Mouse (Mus musculus) heart, adult 18-20 months (tissue): ENCODE results near the gene Dad1. TPM values are rescaled to one million over a fixed set of nuclear protein-coding genes. Genes with fewer than 3 reads are reported as not detected.

ENCODE experiments used
- DNase-seq, 2 experiments: peaks; one replicate each; pipeline ENCODE4 v3.0.0; 2021 to 2022; ENCODE audit warnings: mixed read lengths in 1 of 2
- total RNA-seq, 2 experiments: library from RNA; stranded (reverse); gene quantifications; 2 replicates each; pipeline ENCODE4 v1.2.3; 2021

Gene Dad1
- total RNA-seq, 2 experiments from 2014 or later = 107 to 112 TPM

- no peak for DNase-seq
These were observed 47.6 kb downstream of the Dad1 start for GRCm38 (mm10) chr14:54206309-54206708.

- DNase-seq = no peak
These were observed 48.0 kb downstream of the Dad1 start for GRCm38 (mm10) chr14:54205904-54206303.

DNA sequence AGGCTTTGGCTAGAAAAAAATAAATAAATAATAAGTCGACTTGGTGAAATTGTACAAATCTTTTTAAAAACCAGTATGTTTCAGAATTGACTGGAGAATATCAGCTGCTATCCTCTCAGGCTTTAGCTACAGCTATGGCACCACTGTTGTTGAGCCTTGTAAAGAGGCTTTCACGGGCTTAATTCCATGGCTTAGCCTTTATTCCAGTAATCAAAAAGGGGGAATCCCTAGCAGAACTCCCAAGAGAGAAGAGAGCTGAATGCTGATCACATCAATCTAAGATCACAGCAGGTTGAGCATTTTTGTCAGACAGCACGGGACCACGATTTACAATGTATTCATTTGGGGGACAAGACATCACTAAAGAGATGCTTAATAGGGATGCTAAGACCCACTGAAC, 49.1 kb downstream of the Dad1 start:
- no peak for DNase-seq

DNA sequence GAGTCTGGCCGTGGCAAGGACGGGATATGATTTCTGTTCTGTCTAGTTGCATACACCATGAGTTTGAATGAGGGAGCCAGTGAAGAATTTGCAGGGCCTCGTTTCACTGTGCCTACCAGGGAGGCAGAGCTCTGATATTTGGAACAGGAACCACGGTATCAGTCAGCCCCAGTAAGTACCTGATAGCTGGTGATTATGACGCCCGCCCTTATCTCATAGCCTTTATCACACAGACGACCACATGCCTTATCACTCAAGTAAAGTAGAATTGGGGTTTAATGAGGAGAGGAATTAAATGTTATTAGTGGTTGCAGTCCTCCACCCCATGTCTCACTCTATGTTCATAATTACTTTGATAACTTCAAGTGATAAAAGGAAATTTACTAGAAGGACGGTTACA, 49.6 kb downstream of the Dad1 start:
- DNase-seq = no peak

DNA sequence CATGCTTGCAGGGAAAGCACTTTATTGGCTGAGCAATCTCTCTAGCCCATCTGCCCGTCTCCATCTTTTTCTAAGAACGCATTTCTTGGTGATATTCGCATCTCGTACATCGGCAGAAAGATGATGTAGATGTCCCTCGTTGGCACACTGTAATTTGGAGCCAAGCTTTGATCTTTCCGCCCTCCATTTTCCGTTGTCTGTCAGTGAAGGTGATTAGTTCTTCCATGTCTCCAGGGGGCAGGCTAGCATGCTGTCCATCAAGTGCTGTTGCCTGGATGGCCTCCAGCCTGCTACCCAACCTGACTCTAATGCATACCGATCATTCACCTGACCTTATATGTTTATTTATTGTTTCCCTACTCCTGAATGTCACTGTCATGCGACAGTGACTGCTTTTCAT, 50.1 kb downstream of the Dad1 start:
- no peak for DNase-seq

GRCm38 (mm10) chr14:54203207-54203606, 50.7 kb downstream of the Dad1 start:
- no peak for DNase-seq

DNA sequence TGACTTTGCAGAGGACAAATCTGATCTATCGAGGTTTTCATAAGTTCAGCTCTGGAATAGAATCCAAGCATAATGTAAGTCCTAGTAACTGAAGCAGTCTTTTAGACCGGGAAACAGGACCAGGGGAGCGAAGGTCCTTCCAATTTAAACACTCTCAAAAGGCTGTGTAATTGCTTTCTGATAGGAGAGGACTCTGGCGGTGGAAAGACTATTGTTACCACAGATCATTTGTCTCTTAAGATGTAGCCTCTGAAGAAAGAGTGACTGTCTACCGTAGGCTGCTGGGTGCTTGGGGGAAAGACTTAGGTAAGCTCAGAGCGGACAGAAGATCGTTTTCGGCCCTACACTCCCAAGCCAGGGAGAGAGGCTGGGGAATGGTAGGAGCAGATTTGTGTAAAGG, 53.5 kb downstream of the Dad1 start:
- no peak for DNase-seq

DNA sequence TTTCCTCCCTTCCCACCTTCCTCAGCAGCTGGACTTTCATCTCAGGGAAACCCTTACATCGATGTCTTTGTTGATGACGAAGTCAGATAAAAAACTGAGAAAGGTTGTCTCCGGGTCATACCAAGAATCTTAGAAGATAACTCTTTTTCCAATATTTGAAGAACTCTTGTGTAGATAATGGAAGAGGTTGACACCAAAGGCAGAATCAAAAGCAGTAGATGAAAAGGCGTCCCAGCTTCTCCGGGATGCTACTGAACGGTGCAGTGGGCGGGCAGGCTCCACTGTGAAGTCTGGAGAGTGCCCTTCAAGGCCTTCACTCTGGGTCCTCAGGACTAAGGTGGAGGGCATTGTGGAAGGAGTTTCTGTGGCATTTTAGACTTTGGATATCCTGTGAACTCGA, 54.2 kb downstream of the Dad1 start:
- no peak for DNase-seq

DNA sequence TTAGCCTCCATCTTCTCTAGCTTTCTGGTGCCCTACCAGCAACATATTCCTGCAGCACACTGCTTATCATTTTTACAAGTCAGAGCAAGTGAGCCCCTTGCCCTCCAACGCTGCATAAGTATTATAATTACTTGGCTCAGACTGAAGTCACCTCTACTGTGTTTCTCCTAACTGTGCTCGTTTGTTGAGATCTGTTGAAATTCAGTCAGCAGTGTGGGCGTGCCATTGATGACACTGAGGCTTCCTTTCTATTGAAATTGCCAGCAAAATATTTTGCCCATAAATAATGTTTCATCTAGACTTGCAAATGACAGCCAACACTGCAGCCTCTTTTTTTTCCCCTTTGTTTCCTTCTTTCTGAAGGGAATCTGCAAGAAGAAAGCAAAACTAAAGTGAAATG, 56.2 kb downstream of the Dad1 start:
- no peak for DNase-seq

DNA sequence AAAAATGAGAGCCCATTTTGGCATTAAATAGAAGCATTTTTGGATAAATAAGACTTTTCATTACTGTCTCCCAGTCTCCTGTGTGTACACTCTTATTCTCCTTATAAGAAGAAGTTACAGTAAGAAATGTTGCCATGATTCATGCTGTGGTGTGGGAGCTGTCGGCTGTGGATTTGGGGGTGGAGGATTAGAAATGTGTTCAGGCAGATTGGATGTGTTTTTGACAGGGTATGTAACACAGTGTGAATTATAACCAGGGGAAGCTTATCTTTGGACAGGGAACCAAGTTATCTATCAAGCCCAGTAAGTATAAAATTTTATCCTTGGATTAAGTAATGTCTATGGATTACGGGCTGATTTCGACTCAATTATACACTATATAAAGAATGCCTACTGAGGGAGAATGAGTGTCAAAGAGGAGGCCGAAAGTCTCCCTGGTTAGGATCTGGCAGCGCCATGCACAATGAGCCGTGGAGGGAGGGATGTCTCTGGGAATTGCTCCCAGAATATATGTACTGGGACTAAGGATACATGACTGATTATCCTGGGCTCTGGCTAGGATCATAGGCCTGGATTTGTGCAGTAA, 58.0 kb downstream of the Dad1 start:
- DNase-seq = no peak

- no peak for DNase-seq
These were observed 60.4 kb downstream of the Dad1 start for GRCm38 (mm10) chr14:54193354-54194133.

- DNase-seq = peak; percentile 55 to 63
These were observed 61.4 kb downstream of the Dad1 start for GRCm38 (mm10) chr14:54192462-54192847.

- DNase-seq = peak; percentile 35 to 66
These were observed 62.1 kb downstream of the Dad1 start for GRCm38 (mm10) chr14:54191594-54192461.

DNA sequence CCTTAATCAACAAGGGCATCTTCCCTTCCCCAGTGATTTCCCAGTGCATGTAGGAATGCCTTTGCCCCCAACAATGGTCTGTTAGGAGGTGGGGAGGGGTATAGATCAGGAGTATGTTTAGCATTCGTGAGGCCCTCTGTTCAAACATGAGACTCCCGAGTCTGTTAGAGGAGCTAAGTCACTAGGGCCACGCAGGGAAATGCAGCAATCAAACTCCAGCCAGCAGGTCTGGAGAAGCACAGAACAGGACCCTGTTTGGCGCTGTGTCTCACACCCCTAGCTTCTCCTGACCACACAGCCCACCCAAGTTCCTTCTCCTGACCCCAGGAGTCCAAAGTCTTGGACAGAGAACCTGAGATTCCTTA, 62.9 kb downstream of the Dad1 start:
- no peak for DNase-seq

DNA sequence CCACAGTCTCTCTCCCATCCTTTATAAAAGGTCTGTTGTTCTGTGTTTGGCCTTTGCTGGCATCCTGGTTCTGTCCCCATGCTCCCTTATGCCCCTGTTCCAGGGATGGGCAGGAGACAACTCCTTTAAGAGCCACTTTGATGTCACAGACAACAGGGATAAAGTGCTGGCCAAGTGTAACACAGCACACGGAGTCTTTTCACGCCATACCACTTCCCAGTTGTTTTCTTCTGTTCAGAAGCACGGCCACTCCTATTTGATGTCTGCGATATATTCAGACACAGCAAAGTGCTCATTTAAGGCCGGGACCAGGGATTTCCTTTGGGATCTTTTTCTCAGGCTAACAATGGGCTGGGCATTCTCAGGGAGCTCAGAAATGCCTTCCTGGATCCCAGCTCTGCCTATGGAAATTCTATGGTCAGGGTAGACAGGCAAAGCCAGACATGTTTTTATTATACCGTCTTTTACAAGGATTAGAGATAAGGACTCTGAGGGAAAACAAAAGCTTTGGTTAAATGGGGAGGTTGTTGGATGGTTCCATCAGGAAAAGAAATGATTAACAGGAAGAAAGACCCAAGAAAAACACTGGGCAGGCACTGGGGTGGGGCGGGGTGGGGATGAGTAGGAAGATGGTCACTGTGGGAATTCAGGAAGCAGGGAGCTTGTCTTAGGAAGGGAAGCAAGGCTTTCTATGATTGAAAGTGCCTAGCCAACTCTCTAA, 63.4 kb downstream of the Dad1 start:
- DNase-seq = no peak

DNA sequence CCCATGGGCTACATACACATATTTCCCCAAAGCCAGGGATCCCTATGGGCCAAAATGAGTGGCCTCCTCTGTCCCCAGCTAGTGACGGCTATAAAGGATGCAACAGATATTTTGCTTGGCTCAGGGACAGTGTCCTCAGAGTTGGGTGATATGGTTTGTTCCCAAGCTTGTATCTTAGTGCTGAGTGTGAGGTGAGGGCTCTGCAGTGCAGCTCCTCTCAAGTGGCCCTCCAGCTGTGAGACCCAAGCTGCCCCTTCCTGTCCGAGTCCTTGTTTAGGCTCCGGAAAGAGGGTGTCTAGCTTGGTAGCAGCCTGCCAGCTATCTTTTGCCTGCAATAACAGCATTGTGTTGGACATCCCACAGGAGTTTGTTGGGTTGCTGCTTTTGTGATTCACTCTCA, 64.6 kb downstream of the Dad1 start:
- peak in 1 of 2 experiments; percentile 50 for DNase-seq

DNA sequence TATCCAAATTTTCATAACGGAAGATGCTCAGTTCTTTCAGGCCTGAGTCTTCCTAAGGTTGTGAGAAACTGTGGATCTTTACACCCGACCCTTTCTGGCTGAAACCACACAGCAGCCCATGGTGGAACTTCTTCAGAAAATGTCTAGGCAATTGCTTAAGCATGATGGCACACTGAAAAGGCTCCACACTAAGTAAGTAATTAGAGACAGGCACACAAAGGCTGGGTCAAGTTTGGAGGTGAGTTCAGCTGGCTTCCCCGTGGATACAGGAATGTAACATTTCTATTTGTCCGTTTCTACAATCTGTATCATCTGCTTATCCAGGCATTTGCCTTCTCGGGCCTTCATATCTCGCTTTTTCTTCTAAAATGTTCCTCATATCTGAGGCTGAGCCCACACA, 66.7 kb downstream of the Dad1 start:
- no peak for DNase-seq

Other genes starting within 250 kb of the Dad1 start
- gene Abhd4, start 84 bp upstream of the Dad1 start, total RNA-seq = 10 to 100 TPM; 38.2 to 43.4 TPM
- gene Olfr49, start 30.8 kb upstream of the Dad1 start, total RNA-seq = not detected
- 10 to 100 TPM; 82.6 to 90.6 TPM for gene Oxa1l, start 106.7 kb upstream of the Dad1 start, total RNA-seq
- gene Slc7a7, start 163.7 kb upstream of the Dad1 start, total RNA-seq = 1 to 10 TPM; 4.8 to 6.5 TPM
- gene Mrpl52, start 172.8 kb upstream of the Dad1 start, total RNA-seq = 100 to 1,000 TPM; 122 to 150 TPM
- 10 to 100 TPM; 12.4 to 15.3 TPM for gene Mmp14, start 177.5 kb upstream of the Dad1 start, total RNA-seq
- 10 to 100 TPM; 40.0 to 47.8 TPM for gene Lrp10, start 210.0 kb upstream of the Dad1 start, total RNA-seq
- gene Rem2, start 222.0 kb upstream of the Dad1 start, total RNA-seq = not detected